Mouse (Mus musculus) T-helper 1 cell (primary cell): ENCODE results near the gene Tmem41b.

Source experiments
- in situ Hi-C: fragments of 300-600 bp; cut with MboI, MseI; formaldehyde crosslinking; loops from one replicate; pipeline ENCODE4 v1.15.1; 2025; ENCODE audit warnings: high pct_unique_total_duplicates

Gene Tmem41b

GRCm38 (mm10) chr7:109922889-109923288 is 63.8 kb downstream of the Tmem41b start:
- in situ Hi-C loops, result no loop called here
